Mouse (Mus musculus) bone marrow, adult 2 months (tissue): ENCODE measurements around the gene Nek2. TPM values are rescaled to one million over a fixed set of nuclear protein-coding genes. Genes with fewer than 3 reads are reported as not detected.

ENCODE experiments used
- H3K27ac ChIP-seq: fragments of 200-500 bp; 2 replicates; pipeline ENCODE4 v1.5.1; 2012; ENCODE audit warnings: low read depth, mild to moderate bottlenecking, control low read depth, inconsistent platforms, low read length; ENCODE audit not compliant: control insufficient read depth, poor library complexity, insufficient read depth
- H3K4me1 ChIP-seq: fragments of 200-500 bp; 2 replicates; pipeline ENCODE4 v1.6.1; 2011; ENCODE audit warnings: low read length; ENCODE audit not compliant: control insufficient read depth, insufficient read depth
- H3K4me3 ChIP-seq: fragments of 200-500 bp; replicated peaks from 2 replicates; pipeline ENCODE3; 2011; ENCODE audit warnings: mild to moderate bottlenecking, low read depth, low read length, control low read depth; ENCODE audit not compliant: control insufficient read depth
- CTCF ChIP-seq: fragments of 200-500 bp; IDR thresholded peaks from 2 replicates; pipeline ENCODE4 v1.5.1; 2011; ENCODE audit warnings: low read length, control low read depth; ENCODE audit not compliant: control insufficient read depth, insufficient read depth
- POLR2A ChIP-seq: fragments of 200-500 bp; IDR thresholded peaks from 2 replicates; pipeline ENCODE4 v1.6.1; 2011; ENCODE audit warnings: low read depth, mild to moderate bottlenecking, control low read depth, low read length, borderline replicate concordance; ENCODE audit not compliant: control insufficient read depth
- WGBS: fragments of 180-500 bp; shearing (Covaris S2); methylation state at CpG from one replicate; pipeline ENCODE4 v1.1.7; 2018; 5-methylcytosine and 5-hydroxymethylcytosine counted together
- polyA plus RNA-seq: library from polyadenylated mRNA; stranded (reverse); fragments of >200 nt; gene quantifications from 2 replicates; pipeline ENCODE4 v1.2.4, GENCODE M21; 2011; ENCODE audit warnings: low replicate concordance; ENCODE audit not compliant: missing spikeins, insufficient read depth, insufficient read length

Gene Nek2
- polyA plus RNA-seq, 1 experiment = 23.5 TPM

DNA sequence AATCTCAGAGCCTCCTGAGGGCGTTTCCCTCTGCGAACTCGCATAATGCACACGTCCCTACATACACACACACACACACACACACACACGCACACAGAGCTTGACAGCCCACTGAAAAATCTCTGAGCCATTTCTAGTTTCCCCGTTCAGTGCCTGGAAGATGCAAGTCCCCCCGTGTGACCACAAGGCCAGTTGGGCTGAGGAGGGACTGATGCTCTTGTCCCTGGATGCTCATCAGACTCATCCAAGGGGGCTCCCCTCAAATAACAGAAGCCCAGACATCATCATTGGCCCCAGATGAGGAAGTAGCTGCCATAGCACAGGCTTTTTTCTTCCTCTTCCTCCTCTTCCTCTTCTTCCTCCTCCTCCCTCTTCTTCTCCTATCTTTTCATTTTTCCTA, 13.3 kb upstream of the Nek2 start:
- 74% methylated on average over 7 of the region's 7 CpGs for WGBS
- TF ChIP-seq CTCF (no peak), POLR2A (no peak)

DNA sequence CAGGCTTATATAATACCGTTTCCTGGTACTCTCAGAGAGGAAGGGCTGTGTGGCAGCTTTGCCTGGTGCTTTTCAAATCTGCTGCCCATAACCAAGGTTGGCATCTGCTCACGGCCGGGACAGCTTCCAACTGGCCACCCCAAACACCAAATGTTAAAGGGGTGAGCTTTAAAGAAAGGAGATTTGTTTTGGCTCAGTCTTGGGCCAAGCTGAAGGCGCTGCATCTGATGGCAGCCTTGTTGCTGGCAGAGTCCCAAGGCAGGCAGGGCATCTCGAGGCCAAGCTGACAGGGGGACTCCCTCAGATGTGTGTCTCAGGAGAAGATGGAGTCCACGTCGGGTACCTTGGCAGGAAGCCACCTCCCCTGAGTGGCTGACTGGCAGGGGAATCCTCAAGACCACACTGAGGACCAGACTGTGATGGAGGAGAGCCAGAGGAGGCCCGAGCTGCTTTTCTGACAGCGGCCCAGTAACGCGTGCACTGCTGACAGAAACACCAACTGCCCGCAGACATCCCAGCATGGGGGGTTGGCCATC, 12.5 kb upstream of the Nek2 start:
- Histone ChIP-seq H3K27ac (no peak overlapping the region), H3K4me1 (peaks cover 4% of the 10 kb centered on the region), H3K4me3 (no peak overlapping the region)
- TF ChIP-seq POLR2A = no peak
- no peak for TF ChIP-seq CTCF
- WGBS = 46% methylated on average over 12 of the region's 12 CpGs

More for the DNA sequence above, 13.3 kb upstream of the Nek2 start:
- Histone ChIP-seq H3K27ac (no peak overlapping the region), H3K4me3 (no peak overlapping the region), H3K4me1 (peaks cover 4% of the 10 kb centered on the region)

DNA sequence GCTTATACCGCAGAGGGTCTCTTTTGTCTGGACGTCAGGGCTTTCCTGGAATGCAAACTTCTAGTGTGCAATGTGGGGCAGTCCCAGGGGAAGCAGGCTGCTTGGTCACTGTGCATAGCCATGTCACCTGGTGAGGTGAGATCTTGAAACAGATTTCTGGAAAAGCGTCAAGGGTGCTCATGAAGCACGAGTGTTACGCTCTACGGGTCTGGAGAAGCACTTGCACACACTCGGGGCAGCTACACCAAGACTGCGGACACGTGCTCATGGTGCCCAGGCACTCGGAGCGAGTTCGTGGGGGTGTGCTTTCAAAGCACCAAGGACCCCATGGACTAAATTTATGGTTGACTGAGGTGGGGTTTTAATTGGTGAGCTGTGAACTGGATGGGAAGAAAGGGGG, 9.5 kb upstream of the Nek2 start:
- H3K27ac ChIP-seq = no peak overlapping the region
- TF ChIP-seq POLR2A = no peak
- no peak for TF ChIP-seq CTCF
- 88% methylated on average over 12 of the region's 12 CpGs for WGBS

DNA sequence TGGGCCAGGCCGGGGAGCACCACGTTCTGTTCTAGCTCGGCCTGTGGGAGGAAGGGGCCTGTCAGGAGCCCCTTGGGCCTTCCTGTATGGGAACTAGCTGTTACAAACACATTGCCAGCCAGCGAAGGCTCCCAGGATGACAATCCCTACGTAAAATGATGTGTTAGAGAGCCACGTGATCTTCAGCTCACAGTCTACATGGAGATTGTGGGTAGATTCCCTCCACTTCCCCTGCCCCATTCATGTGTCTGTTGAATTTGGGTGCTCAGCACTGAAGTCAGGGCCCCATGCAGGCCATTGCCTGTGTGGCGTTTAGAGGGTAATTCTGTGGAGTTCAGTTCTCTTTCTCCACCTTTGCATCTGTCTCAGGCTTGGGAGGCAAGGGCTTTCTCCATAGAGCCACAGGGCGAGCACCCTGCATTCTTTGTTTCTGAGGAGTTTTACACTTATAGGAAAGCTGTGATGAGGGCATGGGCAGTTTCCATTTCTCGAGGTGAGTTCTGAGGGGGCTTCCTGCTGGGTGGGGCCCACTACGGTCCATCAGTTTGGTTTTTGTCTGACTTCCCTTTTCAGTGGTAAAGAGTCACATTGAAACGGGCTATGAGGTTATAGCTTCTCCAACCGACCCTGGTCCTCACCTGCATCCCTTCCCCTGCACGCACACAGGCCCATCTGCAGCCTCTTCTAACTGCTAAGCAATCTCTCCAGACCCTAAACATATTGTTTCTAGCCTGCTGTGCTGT, 8.1 kb upstream of the Nek2 start:
- Histone ChIP-seq H3K27ac (peak overlapping the region; percentile 85), H3K4me3 (no peak overlapping the region), H3K4me1 (peaks cover 4% of the 10 kb centered on the region)
- 46% methylated on average over 13 of the region's 13 CpGs for WGBS
- TF ChIP-seq CTCF (no peak), POLR2A (no peak)

More for the DNA sequence above, 9.5 kb upstream of the Nek2 start:
- peaks cover 4% of the 10 kb centered on the region for H3K4me1 ChIP-seq
- no peak overlapping the region for H3K4me3 ChIP-seq

DNA sequence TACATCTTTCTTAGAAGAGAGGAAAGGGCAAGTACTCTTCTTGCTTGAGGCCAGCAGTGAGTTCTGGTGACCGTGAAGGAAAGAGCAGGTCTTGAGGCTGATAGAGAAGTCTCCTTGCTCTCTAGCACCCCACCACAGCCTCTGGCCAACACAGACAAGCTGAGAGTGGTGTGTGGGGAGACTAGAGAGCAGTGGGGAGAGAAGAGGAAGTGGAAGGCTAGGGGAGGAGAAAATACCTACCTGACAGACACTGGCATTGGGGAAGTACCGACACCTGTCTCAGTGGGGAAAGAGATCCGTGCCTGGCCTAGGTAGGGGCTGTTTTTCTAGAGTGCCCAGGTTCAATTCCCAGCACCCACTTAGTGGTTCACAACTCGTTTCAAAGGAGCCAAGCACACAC, 7.0 kb upstream of the Nek2 start:
- WGBS = 11% methylated on average over 4 of the region's 4 CpGs
- H3K4me3 ChIP-seq = no peak overlapping the region
- TF ChIP-seq POLR2A = no peak
- peak; percentile 37; the same call in 1 of the 2 replicates for TF ChIP-seq CTCF
- peak overlapping the region; percentile 17 for H3K27ac ChIP-seq
- H3K4me1 ChIP-seq = peaks cover 4% of the 10 kb centered on the region

DNA sequence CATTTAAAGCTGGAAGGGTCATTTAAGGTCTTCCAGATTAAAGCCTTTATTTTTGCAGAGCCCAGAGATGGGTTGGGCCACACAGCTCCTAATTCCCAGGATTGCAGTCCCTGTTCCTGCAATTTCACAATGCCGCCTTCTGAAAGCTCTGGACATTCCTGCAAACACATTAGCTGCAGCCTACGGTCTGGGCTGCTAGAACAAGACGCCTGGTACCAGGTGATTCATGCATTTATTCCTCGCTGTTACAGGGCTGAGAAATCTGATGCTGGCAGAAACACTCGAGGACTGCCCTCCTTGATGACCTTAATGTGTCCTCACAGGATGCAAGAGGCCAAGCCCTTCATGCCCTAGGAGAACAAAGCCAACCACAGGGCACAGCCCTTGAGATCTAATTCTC, 6.3 kb upstream of the Nek2 start:
- TF ChIP-seq CTCF = no peak
- Histone ChIP-seq H3K4me1 (peaks cover 4% of the 10 kb centered on the region), H3K4me3 (no peak overlapping the region), H3K27ac (peak overlapping the region; percentile 17; the same call in 1 of the 2 replicates)
- 74% methylated on average over 5 of the region's 5 CpGs for WGBS

DNA sequence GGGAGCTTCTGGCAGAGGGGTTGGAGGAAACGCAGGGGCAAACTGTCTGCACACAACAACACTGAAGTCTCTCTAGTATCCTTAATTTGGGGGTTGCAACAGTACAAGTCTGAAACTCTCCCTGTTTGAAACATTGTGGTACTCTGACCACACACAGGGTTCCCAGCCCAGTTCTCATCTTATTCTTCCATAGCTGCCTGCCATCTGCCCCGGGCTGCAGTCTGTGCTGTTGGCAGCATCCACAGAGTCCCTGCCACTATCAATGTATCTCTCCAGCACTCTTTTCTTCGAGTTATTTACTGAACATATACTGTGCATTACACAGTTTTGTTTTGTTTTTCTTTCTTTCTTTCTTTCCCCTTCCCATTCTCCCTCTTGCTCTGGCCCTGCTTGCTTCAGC, 4.6 kb upstream of the Nek2 start:
- peaks cover 4% of the 10 kb centered on the region for H3K4me1 ChIP-seq
- 80% methylated on average over 3 of the region's 3 CpGs for WGBS
- no peak overlapping the region for H3K27ac ChIP-seq
- TF ChIP-seq POLR2A (no peak), CTCF (no peak)
- H3K4me3 ChIP-seq = no peak overlapping the region

DNA sequence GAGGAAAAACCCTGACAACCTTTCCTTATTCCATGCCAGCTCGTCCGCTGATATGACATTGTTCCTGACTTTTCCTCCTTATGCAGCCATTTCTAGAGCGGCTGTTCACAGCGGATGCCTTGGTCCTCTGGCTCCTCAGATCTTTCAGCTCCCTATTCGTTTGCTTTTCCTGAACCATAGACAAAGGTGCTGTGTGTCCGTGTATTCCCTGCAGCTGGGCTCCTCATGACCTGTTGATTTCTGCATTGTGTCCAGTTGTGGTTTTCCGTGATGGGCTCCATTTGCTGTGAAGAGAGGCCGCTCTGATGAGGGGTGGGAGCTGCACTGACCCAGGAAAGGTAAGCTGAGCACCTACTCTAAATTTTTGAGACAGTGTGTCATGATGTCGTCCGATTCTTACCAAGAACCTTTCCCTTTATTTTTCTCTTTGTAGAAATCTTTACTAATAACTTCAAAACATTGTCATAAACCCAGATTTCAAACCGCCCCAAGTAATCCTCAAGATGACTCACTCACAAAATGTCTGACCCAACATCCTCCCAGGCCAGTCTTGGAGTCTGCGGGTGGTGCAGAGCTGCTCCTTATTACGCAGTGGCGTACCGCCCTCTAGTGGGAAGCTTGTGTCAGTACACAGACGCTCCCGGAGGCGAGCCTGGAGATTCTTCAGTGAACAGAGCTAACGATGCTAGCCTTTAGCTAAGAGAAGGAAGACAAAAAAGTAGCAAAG, 3.7 kb upstream of the Nek2 start:
- no peak for TF ChIP-seq POLR2A
- TF ChIP-seq CTCF = peak; percentile 98
- H3K4me3 ChIP-seq = no peak overlapping the region
- H3K4me1 ChIP-seq = peaks cover 2% of the 10 kb centered on the region
- WGBS = 42% methylated on average over 19 of the region's 19 CpGs
- H3K27ac ChIP-seq = no peak overlapping the region
